Mouse (Mus musculus) embryonic facial prominence, embryonic 14.5 days (tissue): Measurements from ENCODE around the gene B4galt7. TPM values are rescaled to one million over a fixed set of nuclear protein-coding genes. Genes with fewer than 3 reads are reported as not detected.
"Not testable (repeated sequence)": the region's sequence is repeated elsewhere in the genome, so short reads cannot be mapped to it uniquely, and the experiment has no call there.

Source experiments
- ATAC-seq: fragments of 200-750 bp; cut with Nextera tagmentation; 2 replicates; pipeline ENCODE4 v1.8.0; 2017; ENCODE audit warnings: low read depth, moderate number of reproducible peaks, moderate TSS enrichment
- DNase-seq: peaks from one replicate; pipeline ENCODE4 v3.0.0-alpha.2; 2015; ENCODE audit warnings: low spot score
- H3K27ac ChIP-seq: fragments of 300-500 bp; sonication (generic); replicated peaks from 2 replicates; pipeline ENCODE4 v1.5.1; 2014; ENCODE audit warnings: low read depth, mild to moderate bottlenecking, low read length, moderate library complexity
- H3K27me3 ChIP-seq: fragments of 300-500 bp; sonication (generic); replicated peaks from 2 replicates; pipeline ENCODE4 v1.6.1; 2014; ENCODE audit warnings: low read length; ENCODE audit not compliant: control insufficient read depth, insufficient read depth
- H3K36me3 ChIP-seq: fragments of 300-500 bp; sonication (generic); 2 replicates; pipeline ENCODE4 v1.6.1; 2014; ENCODE audit warnings: low read length, mixed read lengths; ENCODE audit not compliant: control insufficient read depth, insufficient read depth
- H3K4me1 ChIP-seq: fragments of 300-500 bp; sonication (generic); 2 replicates; pipeline ENCODE4 v1.6.1; 2014; ENCODE audit warnings: antibody characterized with exemption, low read length; ENCODE audit not compliant: control insufficient read depth, insufficient read depth
- H3K4me2 ChIP-seq: fragments of 300-500 bp; sonication (generic); 2 replicates; pipeline ENCODE4 v1.6.1; 2014; ENCODE audit warnings: low read depth, mild to moderate bottlenecking, low read length, moderate library complexity, mixed read lengths
- H3K4me3 ChIP-seq: fragments of 300-500 bp; sonication (generic); 2 replicates; pipeline ENCODE4 v1.5.1; 2014; ENCODE audit warnings: low read depth, mild to moderate bottlenecking, low read length
- H3K9ac ChIP-seq: fragments of 300-500 bp; sonication (generic); 2 replicates; pipeline ENCODE4 v1.6.1; 2014; ENCODE audit warnings: low read depth, mild to moderate bottlenecking, low read length, moderate library complexity, mixed read lengths
- H3K9me3 ChIP-seq: fragments of 300-500 bp; sonication (generic); 2 replicates; pipeline ENCODE4 v1.6.1; 2016; ENCODE audit warnings: low read length; ENCODE audit not compliant: control insufficient read depth
- WGBS: fragments of 180-500 bp; shearing (Covaris S2); extraction: QIAGEN DNeasy Blood & Tissue Kit; methylation state at CpG from one replicate; pipeline ENCODE4 v1.1.7; 2014; 5-methylcytosine and 5-hydroxymethylcytosine counted together
- polyA plus RNA-seq: library from polyadenylated mRNA; unstranded; fragments of >200 nt; fragmentation: Nextera tagmentation; extraction: Ambion mirVana; gene quantifications from 2 replicates; pipeline ENCODE4 v1.2.1, GENCODE M21; 2014

B4galt7 gene
- polyA plus RNA-seq, 1 experiment from 2014 or later = 10.3 TPM

- Histone ChIP-seq H3K36me3 (peaks cover 60% of the 10 kb centered on the region), H3K4me1 (no peaks in the 10 kb centered on the region), H3K27ac (no peak overlapping the region), H3K27me3 (no peaks in the 10 kb centered on the region), H3K9me3 (no peaks in the 10 kb centered on the region), H3K4me2 (no peak overlapping the region), H3K9ac (no peak overlapping the region), H3K4me3 (no peak overlapping the region)
- DNase-seq (no peak), ATAC-seq (no peak)
- 82% methylated on average over 10 of the region's 10 CpGs for WGBS
Observed at GRCm38 (mm10) chr13:55606899-55607623, 7.4 kb downstream of the B4galt7 start.

GRCm38 (mm10) chr13:55607624-55608006 is 7.9 kb downstream of the B4galt7 start:
- Histone ChIP-seq H3K4me1 (no peaks in the 10 kb centered on the region), H3K4me2 (no peak overlapping the region), H3K9ac (no peak overlapping the region), H3K27me3 (no peaks in the 10 kb centered on the region), H3K4me3 (no peak overlapping the region), H3K36me3 (peaks cover 60% of the 10 kb centered on the region), H3K27ac (no peak overlapping the region), H3K9me3 (no peaks in the 10 kb centered on the region)
- whole genome bisulfite sequencing = 83% methylated on average over 1 of the region's 2 CpGs
- DNase-seq (no peak), ATAC-seq (no peak)

- DNase-seq = peak; percentile 16
- H3K9ac ChIP-seq = no peak overlapping the region
- peaks cover 43% of the 10 kb centered on the region for H3K36me3 ChIP-seq
Observed at GRCm38 (mm10) chr13:55611996-55612395, 12.3 kb downstream of the B4galt7 start.

GRCm38 (mm10) chr13:55613471-55613870 is 13.8 kb downstream of the B4galt7 start:
- Histone ChIP-seq H3K36me3 (peaks cover 31% of the 10 kb centered on the region), H3K27me3 (no peaks in the 10 kb centered on the region), H3K4me1 (no peaks in the 10 kb centered on the region), H3K27ac (no peak overlapping the region), H3K4me2 (no peak overlapping the region), H3K9me3 (no peaks in the 10 kb centered on the region), H3K4me3 (no peak overlapping the region), H3K9ac (no peak overlapping the region)
- DNase-seq (no peak), ATAC-seq (no peak)
- WGBS = 59% methylated on average over 5 of the region's 5 CpGs

More at GRCm38 (mm10) chr13:55611996-55612395, 12.3 kb downstream of the B4galt7 start:
- Histone ChIP-seq H3K9me3 (no peaks in the 10 kb centered on the region), H3K27ac (no peak overlapping the region), H3K4me2 (no peak overlapping the region), H3K4me1 (no peaks in the 10 kb centered on the region), H3K27me3 (no peaks in the 10 kb centered on the region), H3K4me3 (no peak overlapping the region)
- no peak for ATAC-seq
- whole genome bisulfite sequencing = 50% methylated on average over 7 of the region's 7 CpGs

GRCm38 (mm10) chr13:55619328-55619727 is 19.6 kb downstream of the B4galt7 start:
- Histone ChIP-seq H3K36me3 (0 out of 2 replicates have a peak, but pooled peaks cover 7% of the 10 kb centered on the region), H3K27ac (no peak overlapping the region), H3K4me2 (no peak overlapping the region), H3K9me3 (no peaks in the 10 kb centered on the region), H3K27me3 (no peaks in the 10 kb centered on the region), H3K9ac (no peak overlapping the region), H3K4me3 (no peak overlapping the region), H3K4me1 (peaks cover 13% of the 10 kb centered on the region)
- WGBS = 89% methylated on average over 4 of the region's 4 CpGs
- ATAC-seq (no peak), DNase-seq (no peak)

- peaks cover 17% of the 10 kb centered on the region for H3K4me1 ChIP-seq
- no peaks in the 10 kb centered on the region for H3K9me3 ChIP-seq
- H3K36me3 ChIP-seq = peaks cover 8% of the 10 kb centered on the region
- H3K9ac ChIP-seq = no peak overlapping the region
- 73% methylated on average over 2 of the region's 2 CpGs for WGBS
- no peak overlapping the region for H3K4me2 ChIP-seq
- no peaks in the 10 kb centered on the region for H3K27me3 ChIP-seq
- ATAC-seq (no peak), DNase-seq (no peak)
- no peak overlapping the region for H3K27ac ChIP-seq
- H3K4me3 ChIP-seq = no peak overlapping the region
Observed at GRCm38 (mm10) chr13:55620275-55620674, 20.6 kb downstream of the B4galt7 start.

GRCm38 (mm10) chr13:55622156-55622648 is 22.5 kb downstream of the B4galt7 start:
- 26% methylated on average over 20 of the region's 20 CpGs for WGBS
- H3K4me3 ChIP-seq = peak overlapping the region; percentile 78
- not testable (repeated sequence) for DNase-seq, ATAC-seq, H3K9me3 ChIP-seq, H3K27me3 ChIP-seq
- H3K4me2 ChIP-seq = peak overlapping the region; percentile 90
- peak overlapping the region; percentile 85 for H3K9ac ChIP-seq
- H3K27ac ChIP-seq = peak overlapping the region; percentile 91
- peaks cover 24% of the 10 kb centered on the region for H3K36me3 ChIP-seq
- peaks cover 17% of the 10 kb centered on the region for H3K4me1 ChIP-seq

- no peaks in the 10 kb centered on the region for H3K9me3 ChIP-seq
- ATAC-seq = peak; percentile 99
- DNase-seq = peak; percentile 96
- H3K4me3 ChIP-seq = peak within 1 kb of the TSS; percentile 78
- peaks cover 17% of the 10 kb centered on the region for H3K4me1 ChIP-seq
- H3K4me2 ChIP-seq = peak within 1 kb of the TSS; percentile 90
- H3K9ac ChIP-seq = peak within 1 kb of the TSS; percentile 85
- peaks cover 29% of the 10 kb centered on the region for H3K36me3 ChIP-seq
- peak within 1 kb of the TSS; percentile 91 for H3K27ac ChIP-seq
- no peaks in the 10 kb centered on the region for H3K27me3 ChIP-seq
- under 1% methylated on average over 50 of the region's 59 CpGs for WGBS
Observed at GRCm38 (mm10) chr13:55622649-55623541, 23.2 kb downstream of the B4galt7 start, which contains the start of gene Caml. Gene Caml, plus strand, starts transcription at chr13:55623005.
